Mouse (Mus musculus) kidney, embryonic 15.5 days (tissue): ENCODE measurements at regions not wholly inside any gene's neighbourhood (a gene's known extent, or its start where the extent isn't known, plus 50 kb on each side); places are given as distances from the start of the nearest gene placed in this dataset.
"Not testable (repeated sequence)": the region's sequence is repeated elsewhere in the genome, so short reads cannot be mapped to it uniquely, and the experiment has no call there.

Experiments used
- ATAC-seq: fragments of 200-750 bp; cut with Nextera tagmentation; replicated peaks from 2 replicates; pipeline ENCODE4 v1.8.0; 2017; ENCODE audit warnings: moderate TSS enrichment; ENCODE audit not compliant: low FRiP score
- H3K27ac ChIP-seq: fragments of 300-500 bp; sonication (generic); 2 replicates; pipeline ENCODE4 v1.5.1; 2015; ENCODE audit warnings: mild to moderate bottlenecking, inconsistent platforms
- H3K27me3 ChIP-seq: fragments of 300-500 bp; sonication (generic); 2 replicates; pipeline ENCODE4 v1.6.1; 2015; ENCODE audit warnings: inconsistent platforms
- H3K36me3 ChIP-seq: fragments of 300-500 bp; sonication (generic); 2 replicates; pipeline ENCODE4 v1.6.1; 2015; ENCODE audit warnings: inconsistent platforms
- H3K4me1 ChIP-seq: fragments of 300-500 bp; sonication (generic); 2 replicates; pipeline ENCODE4 v1.6.1; 2015; ENCODE audit warnings: inconsistent platforms
- H3K4me2 ChIP-seq: fragments of 300-500 bp; sonication (generic); 2 replicates; pipeline ENCODE4 v1.6.1; 2015; ENCODE audit warnings: moderate library complexity, mild to moderate bottlenecking, inconsistent platforms
- H3K4me3 ChIP-seq: fragments of 300-500 bp; sonication (generic); replicated peaks from 2 replicates; pipeline ENCODE4 v1.5.1; 2015; ENCODE audit warnings: mild to moderate bottlenecking, inconsistent platforms
- H3K9ac ChIP-seq: fragments of 300-500 bp; sonication (generic); 2 replicates; pipeline ENCODE4 v1.6.1; 2015; ENCODE audit warnings: mild to moderate bottlenecking, inconsistent platforms
- H3K9me3 ChIP-seq: fragments of 300-500 bp; sonication (generic); replicated peaks from 2 replicates; pipeline ENCODE4 v1.6.1; 2016; ENCODE audit warnings: inconsistent platforms
- WGBS: fragments of 180-500 bp; shearing (Covaris S2); methylation state at CpG from one replicate; pipeline ENCODE4 v1.1.7; 2015; ENCODE audit warnings: mixed read lengths; 5-methylcytosine and 5-hydroxymethylcytosine counted together

- no peak overlapping the region for H3K4me3 ChIP-seq
- H3K27me3 ChIP-seq: no peaks in the 10 kb centered on the region
- no peak overlapping the region for H3K27ac ChIP-seq
- ATAC-seq: no peak
- 77% methylated on average over 4 of the region's 4 CpGs for WGBS
- no peak overlapping the region for H3K4me2 ChIP-seq
- no peak overlapping the region for H3K9ac ChIP-seq
- H3K36me3 ChIP-seq: no peaks in the 10 kb centered on the region
- no peaks in the 10 kb centered on the region for H3K4me1 ChIP-seq
- no peaks in the 10 kb centered on the region for H3K9me3 ChIP-seq
Measured at GRCm38 (mm10) chr10:108111398-108111797, 50.6 kb upstream of the Ppp1r12a start.

GRCm38 (mm10) chr10:108110891-108111290 lies 51.1 kb upstream of the Ppp1r12a start:
- no peak overlapping the region for H3K9ac ChIP-seq
- no peaks in the 10 kb centered on the region for H3K4me1 ChIP-seq
- no peak overlapping the region for H3K4me3 ChIP-seq
- no peaks in the 10 kb centered on the region for H3K9me3 ChIP-seq
- no peaks in the 10 kb centered on the region for H3K27me3 ChIP-seq
- no peaks in the 10 kb centered on the region for H3K36me3 ChIP-seq
- H3K4me2 ChIP-seq: no peak overlapping the region
- WGBS: 80% methylated on average over 7 of the region's 7 CpGs
- H3K27ac ChIP-seq: no peak overlapping the region
- ATAC-seq: no peak

- Histone ChIP-seq H3K9ac (no peak overlapping the region), H3K36me3 (no peaks in the 10 kb centered on the region), H3K9me3 (no peaks in the 10 kb centered on the region), H3K4me1 (no peaks in the 10 kb centered on the region), H3K27me3 (no peaks in the 10 kb centered on the region), H3K4me3 (no peak overlapping the region), H3K27ac (no peak overlapping the region), H3K4me2 (no peak overlapping the region)
- ATAC-seq: no peak
Measured at GRCm38 (mm10) chr10:108110197-108110596, 51.8 kb upstream of the Ppp1r12a start.

- not testable (repeated sequence) for H3K27me3 ChIP-seq, H3K36me3 ChIP-seq, H3K4me1 ChIP-seq, H3K27ac ChIP-seq, H3K9me3 ChIP-seq, H3K4me3 ChIP-seq, H3K4me2 ChIP-seq, ATAC-seq, H3K9ac ChIP-seq
- 83% methylated on average over 4 of the region's 4 CpGs for WGBS
Measured at GRCm38 (mm10) chr10:108108500-108108899, 53.5 kb upstream of the Ppp1r12a start.

GRCm38 (mm10) chr10:108101521-108101920 lies 60.5 kb upstream of the Ppp1r12a start:
- Histone ChIP-seq H3K4me1 (no peaks in the 10 kb centered on the region), H3K9me3 (no peaks in the 10 kb centered on the region), H3K27me3 (no peaks in the 10 kb centered on the region), H3K9ac (no peak overlapping the region), H3K4me2 (no peak overlapping the region), H3K27ac (no peak overlapping the region), H3K36me3 (no peaks in the 10 kb centered on the region), H3K4me3 (no peak overlapping the region)
- 64% methylated on average over 7 of the region's 7 CpGs for WGBS
- ATAC-seq: no peak

- H3K4me2 ChIP-seq: no peak overlapping the region
- H3K36me3 ChIP-seq: no peaks in the 10 kb centered on the region
- H3K4me1 ChIP-seq: peaks cover 5% of the 10 kb centered on the region
- H3K9ac ChIP-seq: no peak overlapping the region
- H3K27me3 ChIP-seq: no peaks in the 10 kb centered on the region
- no peak overlapping the region for H3K27ac ChIP-seq
- no peaks in the 10 kb centered on the region for H3K9me3 ChIP-seq
- H3K4me3 ChIP-seq: no peak overlapping the region
- WGBS: 72% methylated on average over 2 of the region's 2 CpGs
- ATAC-seq: no peak
Measured at GRCm38 (mm10) chr10:108093043-108093442, 69.0 kb upstream of the Ppp1r12a start.

- Histone ChIP-seq H3K9ac (no peak overlapping the region), H3K9me3 (no peaks in the 10 kb centered on the region), H3K4me3 (no peak overlapping the region), H3K4me1 (peaks cover 5% of the 10 kb centered on the region), H3K27ac (peak overlapping the region; percentile 64), H3K36me3 (no peaks in the 10 kb centered on the region), H3K27me3 (no peaks in the 10 kb centered on the region), H3K4me2 (no peak overlapping the region)
- peak; percentile 67 for ATAC-seq
- 49% methylated on average over 8 of the region's 8 CpGs for WGBS
Measured at GRCm38 (mm10) chr10:108089375-108089981, 72.5 kb upstream of the Ppp1r12a start.

- no peak overlapping the region for H3K4me2 ChIP-seq
- peaks cover 5% of the 10 kb centered on the region for H3K4me1 ChIP-seq
- ATAC-seq: no peak
- 69% methylated on average over 8 of the region's 8 CpGs for WGBS
- no peaks in the 10 kb centered on the region for H3K36me3 ChIP-seq
- no peak overlapping the region for H3K9ac ChIP-seq
- H3K9me3 ChIP-seq: no peaks in the 10 kb centered on the region
- no peak overlapping the region for H3K4me3 ChIP-seq
- H3K27ac ChIP-seq: peak overlapping the region; percentile 48; the same call in 1 of the 2 replicates
- no peaks in the 10 kb centered on the region for H3K27me3 ChIP-seq
Measured at GRCm38 (mm10) chr10:108088883-108089282, 73.1 kb upstream of the Ppp1r12a start.

- 73% methylated on average over 7 of the region's 7 CpGs for WGBS
- Histone ChIP-seq H3K27me3 (no peaks in the 10 kb centered on the region), H3K9ac (no peak overlapping the region), H3K4me3 (no peak overlapping the region), H3K4me2 (no peak overlapping the region), H3K9me3 (no peaks in the 10 kb centered on the region), H3K27ac (no peak overlapping the region), H3K36me3 (no peaks in the 10 kb centered on the region), H3K4me1 (peaks cover 5% of the 10 kb centered on the region)
- ATAC-seq: no peak
Measured at GRCm38 (mm10) chr10:108088209-108088608, 73.8 kb upstream of the Ppp1r12a start.

GRCm38 (mm10) chr10:108083220-108083619 lies 78.8 kb upstream of the Ppp1r12a start:
- Histone ChIP-seq H3K27ac (no peak overlapping the region), H3K9me3 (no peaks in the 10 kb centered on the region), H3K4me3 (no peak overlapping the region), H3K4me1 (no peaks in the 10 kb centered on the region), H3K9ac (no peak overlapping the region), H3K4me2 (no peak overlapping the region), H3K36me3 (no peaks in the 10 kb centered on the region), H3K27me3 (no peaks in the 10 kb centered on the region)
- ATAC-seq: no peak

GRCm38 (mm10) chr10:108075144-108075543 lies 86.8 kb upstream of the Ppp1r12a start:
- Histone ChIP-seq H3K27ac (no peak overlapping the region), H3K4me2 (no peak overlapping the region), H3K9ac (no peak overlapping the region), H3K4me1 (no peaks in the 10 kb centered on the region), H3K27me3 (no peaks in the 10 kb centered on the region), H3K36me3 (no peaks in the 10 kb centered on the region), H3K9me3 (no peaks in the 10 kb centered on the region), H3K4me3 (no peak overlapping the region)
- 66% methylated on average over 5 of the region's 5 CpGs for WGBS
- ATAC-seq: no peak

GRCm38 (mm10) chr10:108073828-108074227 lies 88.2 kb upstream of the Ppp1r12a start:
- no peaks in the 10 kb centered on the region for H3K4me1 ChIP-seq
- H3K27me3 ChIP-seq: no peaks in the 10 kb centered on the region
- no peak overlapping the region for H3K27ac ChIP-seq
- H3K4me3 ChIP-seq: no peak overlapping the region
- H3K4me2 ChIP-seq: no peak overlapping the region
- 78% methylated on average over 4 of the region's 4 CpGs for WGBS
- no peaks in the 10 kb centered on the region for H3K9me3 ChIP-seq
- H3K9ac ChIP-seq: no peak overlapping the region
- no peaks in the 10 kb centered on the region for H3K36me3 ChIP-seq
- ATAC-seq: no peak

- WGBS: 83% methylated on average over 1 of the region's 1 CpGs
- Histone ChIP-seq H3K9me3 (no peaks in the 10 kb centered on the region), H3K4me1 (peaks cover 8% of the 10 kb centered on the region), H3K4me3 (no peak overlapping the region), H3K9ac (no peak overlapping the region), H3K27me3 (no peaks in the 10 kb centered on the region), H3K27ac (no peak overlapping the region), H3K36me3 (no peaks in the 10 kb centered on the region), H3K4me2 (no peak overlapping the region)
- ATAC-seq: no peak
Measured at GRCm38 (mm10) chr10:108072211-108072610, 89.8 kb upstream of the Ppp1r12a start.
